Mouse (Mus musculus) forebrain, embryonic 12.5 days (tissue): ENCODE results near the gene Sfpq. TPM values are rescaled to one million over a fixed set of nuclear protein-coding genes. Genes with fewer than 3 reads are reported as not detected.
"Not testable (repeated sequence)": the region's sequence is repeated elsewhere in the genome, so short reads cannot be mapped to it uniquely, and the experiment has no call there.

Source experiments
- ATAC-seq: fragments of 200-750 bp; cut with Nextera tagmentation; 2 replicates; pipeline ENCODE4 v1.8.0; 2017; ENCODE audit warnings: moderate TSS enrichment; ENCODE audit not compliant: low FRiP score
- H3K27ac ChIP-seq: fragments of 300-500 bp; sonication (generic); 2 replicates; pipeline ENCODE4 v1.5.1; 2016; ENCODE audit warnings: mild to moderate bottlenecking
- H3K27me3 ChIP-seq: fragments of 300-500 bp; sonication (generic); 2 replicates; pipeline ENCODE4 v1.6.1; 2016; ENCODE audit warnings: mild to moderate bottlenecking
- H3K36me3 ChIP-seq: fragments of 300-500 bp; sonication (generic); replicated peaks from 2 replicates; pipeline ENCODE4 v1.6.1; 2016; ENCODE audit warnings: mild to moderate bottlenecking
- H3K4me1 ChIP-seq: fragments of 300-500 bp; sonication (generic); 2 replicates; pipeline ENCODE4 v1.6.1; 2016
- H3K4me2 ChIP-seq: fragments of 300-500 bp; sonication (generic); 2 replicates; pipeline ENCODE4 v1.6.1; 2016; ENCODE audit warnings: mild to moderate bottlenecking, moderate library complexity
- H3K4me3 ChIP-seq: fragments of 300-500 bp; sonication (generic); replicated peaks from 2 replicates; pipeline ENCODE4 v1.5.1; 2016; ENCODE audit warnings: mild to moderate bottlenecking
- H3K9ac ChIP-seq: fragments of 300-500 bp; sonication (generic); 2 replicates; pipeline ENCODE4 v1.6.1; 2016; ENCODE audit warnings: mild to moderate bottlenecking
- H3K9me3 ChIP-seq: fragments of 300-500 bp; sonication (generic); 2 replicates; pipeline ENCODE4 v1.6.1; 2016
- WGBS: fragments of 180-500 bp; shearing (Covaris S2); methylation state at CpG from one replicate; pipeline ENCODE4 v1.1.7; 2016; 5-methylcytosine and 5-hydroxymethylcytosine counted together
- polyA plus RNA-seq: library from polyadenylated mRNA; unstranded; fragments of >200 nt; fragmentation: Nextera tagmentation; extraction: Ambion mirVana; gene quantifications from 2 replicates; pipeline ENCODE4 v1.2.1, GENCODE M21; 2016

Sfpq gene
- polyA plus RNA-seq = 174 and 187 TPM in 2 replicates

- H3K27ac ChIP-seq = peak within 1 kb of the TSS; percentile 98
- H3K4me1 ChIP-seq = peaks cover 26% of the 10 kb centered on the region
- peak within 1 kb of the TSS; percentile 100 for H3K4me3 ChIP-seq
- no peaks in the 10 kb centered on the region for H3K9me3 ChIP-seq
- H3K36me3 ChIP-seq = peaks cover 29% of the 10 kb centered on the region
- H3K27me3 ChIP-seq = no peaks in the 10 kb centered on the region
- peak; percentile 97 for ATAC-seq
- H3K4me2 ChIP-seq = peak within 1 kb of the TSS; percentile 91
- WGBS = under 1% methylated on average over 59 of the region's 87 CpGs
- peak within 1 kb of the TSS; percentile 100 for H3K9ac ChIP-seq
Observed at GRCm38 (mm10) chr4:127021151-127021945, at the start of gene Sfpq. Gene Sfpq (plus strand): TSS chr4:127021324.

- no peaks in the 10 kb centered on the region for H3K4me1 ChIP-seq
- no peaks in the 10 kb centered on the region for H3K27me3 ChIP-seq
- no peaks in the 10 kb centered on the region for H3K36me3 ChIP-seq
- H3K9ac ChIP-seq = no peak overlapping the region
- ATAC-seq = no peak
- no peak overlapping the region for H3K4me3 ChIP-seq
- H3K27ac ChIP-seq = no peak overlapping the region
- no peak overlapping the region for H3K4me2 ChIP-seq
- H3K9me3 ChIP-seq = no peaks in the 10 kb centered on the region
Observed at GRCm38 (mm10) chr4:126977467-126977866, 43.7 kb upstream of the Sfpq start.

DNA sequence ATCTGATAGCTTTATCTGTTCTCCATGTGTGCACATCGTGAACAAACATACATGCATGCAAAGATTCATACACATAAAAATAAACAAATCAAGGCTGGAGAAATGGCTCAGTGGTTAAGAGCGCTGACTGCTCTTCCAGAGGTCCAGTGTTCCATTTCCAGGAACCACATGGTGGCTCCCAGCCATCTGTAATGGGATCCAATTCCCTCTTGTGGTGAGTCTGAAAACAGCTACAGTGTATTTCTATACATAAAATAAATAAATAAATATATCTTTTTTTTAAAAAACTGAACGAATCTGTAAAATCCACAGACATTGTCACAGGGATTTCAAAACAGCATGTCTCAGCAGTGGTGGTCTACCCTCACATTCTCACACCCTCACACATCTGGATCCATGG lies 42.4 kb upstream of the Sfpq start:
- no peak overlapping the region for H3K4me3 ChIP-seq
- 89% methylated on average over 3 of the region's 3 CpGs for WGBS
- no peak overlapping the region for H3K27ac ChIP-seq
- no peaks in the 10 kb centered on the region for H3K27me3 ChIP-seq
- H3K9ac ChIP-seq = no peak overlapping the region
- no peaks in the 10 kb centered on the region for H3K9me3 ChIP-seq
- no peak for ATAC-seq
- H3K4me2 ChIP-seq = no peak overlapping the region
- no peaks in the 10 kb centered on the region for H3K4me1 ChIP-seq
- H3K36me3 ChIP-seq = no peaks in the 10 kb centered on the region

- Histone ChIP-seq H3K36me3 (no peaks in the 10 kb centered on the region), H3K4me2 (no peak overlapping the region), H3K9me3 (no peaks in the 10 kb centered on the region), H3K9ac (no peak overlapping the region), H3K27me3 (no peaks in the 10 kb centered on the region), H3K4me1 (no peaks in the 10 kb centered on the region), H3K27ac (no peak overlapping the region), H3K4me3 (no peak overlapping the region)
- no peak for ATAC-seq
- 71% methylated on average over 3 of the region's 3 CpGs for WGBS
Observed at GRCm38 (mm10) chr4:126983321-126983720, 37.8 kb upstream of the Sfpq start.

DNA sequence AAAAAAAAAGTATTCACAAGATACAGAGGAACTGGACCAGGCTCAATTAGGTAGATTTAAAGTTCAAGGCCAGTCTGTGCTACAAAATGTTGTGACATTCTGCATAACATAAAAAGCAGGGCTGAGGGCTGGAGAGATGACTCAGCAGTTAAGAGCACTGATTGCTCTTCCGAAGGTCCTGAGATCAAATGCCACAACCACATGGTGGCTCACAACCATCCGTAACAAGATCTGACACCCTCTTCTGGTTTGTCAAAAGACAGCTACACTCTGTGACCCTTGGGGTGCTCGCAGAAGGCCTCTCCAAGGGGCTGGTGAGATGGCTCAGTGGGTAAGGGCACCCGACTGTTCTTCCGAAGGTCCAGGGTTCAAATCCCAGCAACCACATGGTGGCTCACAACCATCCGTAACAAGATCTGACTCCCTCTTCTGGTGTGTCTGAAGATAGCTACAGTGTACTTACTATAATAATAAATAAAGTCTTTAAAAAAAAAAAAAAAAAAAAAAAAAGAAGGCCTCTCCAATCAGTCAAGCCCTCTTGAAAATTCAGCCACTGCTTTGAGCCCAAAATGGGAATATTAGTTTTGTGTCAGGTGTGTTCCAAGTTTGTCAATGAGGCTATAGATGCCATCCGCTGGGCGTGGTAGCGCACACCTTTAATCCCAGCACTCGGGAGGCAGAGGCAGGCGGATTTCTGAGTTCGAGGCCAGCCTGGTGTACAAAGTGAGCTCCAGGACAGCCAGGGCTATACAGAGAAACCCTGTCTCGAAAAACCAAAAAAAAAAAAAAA lies 37.2 kb upstream of the Sfpq start:
- not testable (repeated sequence) for H3K4me3 ChIP-seq, H3K27me3 ChIP-seq, H3K4me2 ChIP-seq, H3K27ac ChIP-seq, ATAC-seq, H3K9ac ChIP-seq, H3K36me3 ChIP-seq, H3K4me1 ChIP-seq, H3K9me3 ChIP-seq
- WGBS = 89% methylated on average over 13 of the region's 13 CpGs

DNA sequence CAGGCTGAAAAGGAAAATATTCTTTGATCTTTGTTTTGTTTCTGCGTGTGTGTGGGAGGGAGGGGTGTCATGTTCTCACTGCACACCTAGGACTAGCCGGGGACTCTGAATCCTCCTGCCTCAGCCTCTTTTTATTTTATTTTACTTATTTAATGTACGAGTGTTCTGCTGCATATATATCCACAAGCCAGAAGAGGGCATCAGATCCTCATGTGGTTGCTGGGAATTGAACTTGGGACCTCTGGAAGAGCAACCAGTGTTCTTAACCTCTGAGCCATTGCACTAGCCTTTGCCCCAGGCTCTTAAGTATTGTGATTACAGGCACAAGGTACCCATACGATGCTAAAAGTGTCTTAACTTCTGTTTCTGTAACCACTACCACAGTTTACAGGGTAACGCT lies 34.4 kb upstream of the Sfpq start:
- H3K9me3 ChIP-seq = no peaks in the 10 kb centered on the region
- ATAC-seq = no peak
- WGBS = 81% methylated on average over 5 of the region's 5 CpGs

DNA sequence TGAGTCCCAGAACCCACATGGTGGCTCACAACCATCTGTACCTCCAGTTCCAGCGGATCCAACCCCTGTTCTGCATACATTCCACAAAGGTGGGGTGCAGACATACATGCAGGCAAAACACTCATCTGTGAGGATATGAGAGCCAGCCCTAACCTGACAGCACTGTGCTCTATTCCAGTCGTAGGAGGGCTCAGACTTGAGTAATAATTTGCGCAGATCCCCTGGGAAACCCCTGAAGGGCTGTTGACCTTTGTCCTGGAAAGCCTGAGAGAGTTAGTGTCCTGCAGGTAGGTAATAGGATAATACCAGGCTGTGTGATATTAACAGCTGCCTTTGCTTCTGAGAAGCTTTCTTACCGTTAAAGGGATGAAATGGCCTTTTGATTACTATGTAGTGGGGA lies 32.6 kb upstream of the Sfpq start:
- 82% methylated on average over 4 of the region's 4 CpGs for whole genome bisulfite sequencing
- Histone ChIP-seq H3K27ac (no peak overlapping the region), H3K4me1 (no peaks in the 10 kb centered on the region), H3K9me3 (no peaks in the 10 kb centered on the region), H3K9ac (no peak overlapping the region), H3K4me3 (no peak overlapping the region), H3K36me3 (no peaks in the 10 kb centered on the region), H3K4me2 (no peak overlapping the region), H3K27me3 (no peaks in the 10 kb centered on the region)
- no peak for ATAC-seq

More for the DNA sequence above, 34.4 kb upstream of the Sfpq start:
- Histone ChIP-seq H3K36me3 (no peaks in the 10 kb centered on the region), H3K4me3 (no peak overlapping the region), H3K4me2 (no peak overlapping the region), H3K27me3 (no peaks in the 10 kb centered on the region), H3K9ac (no peak overlapping the region), H3K4me1 (no peaks in the 10 kb centered on the region), H3K27ac (no peak overlapping the region)

GRCm38 (mm10) chr4:126990553-126990952 lies 30.6 kb upstream of the Sfpq start:
- H3K9ac ChIP-seq = no peak overlapping the region
- H3K27ac ChIP-seq = no peak overlapping the region
- no peaks in the 10 kb centered on the region for H3K36me3 ChIP-seq
- H3K4me1 ChIP-seq = no peaks in the 10 kb centered on the region
- no peak overlapping the region for H3K4me2 ChIP-seq
- ATAC-seq = no peak
- no peak overlapping the region for H3K4me3 ChIP-seq
- H3K9me3 ChIP-seq = no peaks in the 10 kb centered on the region
- no peaks in the 10 kb centered on the region for H3K27me3 ChIP-seq

GRCm38 (mm10) chr4:126992356-126992755 lies 28.8 kb upstream of the Sfpq start:
- Histone ChIP-seq H3K27me3 (no peaks in the 10 kb centered on the region), H3K4me3 (no peak overlapping the region), H3K27ac (no peak overlapping the region), H3K9ac (no peak overlapping the region), H3K36me3 (no peaks in the 10 kb centered on the region), H3K4me1 (no peaks in the 10 kb centered on the region), H3K9me3 (no peaks in the 10 kb centered on the region), H3K4me2 (no peak overlapping the region)
- 64% methylated on average over 5 of the region's 5 CpGs for WGBS
- no peak for ATAC-seq

DNA sequence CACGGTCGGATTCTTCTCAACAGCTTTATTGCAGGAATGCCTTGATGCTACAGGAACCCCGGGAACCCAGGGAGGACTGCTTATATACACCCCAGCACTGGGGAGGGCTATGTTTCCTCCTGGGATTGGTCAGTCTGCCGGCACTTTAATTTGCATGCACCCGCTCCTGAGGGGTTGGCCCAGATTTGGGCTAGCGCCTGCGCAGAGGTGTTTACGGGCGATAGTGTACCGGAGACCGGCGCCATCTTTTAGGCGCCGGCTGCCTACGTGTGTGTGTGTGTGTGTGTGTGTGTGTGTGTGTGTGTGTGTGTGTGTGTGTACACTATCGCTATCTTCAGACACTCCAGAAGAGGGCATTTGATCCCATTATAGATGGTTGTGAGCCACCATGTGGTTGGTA lies 21.8 kb upstream of the Sfpq start:
- not testable (repeated sequence) for ATAC-seq, H3K36me3 ChIP-seq

DNA sequence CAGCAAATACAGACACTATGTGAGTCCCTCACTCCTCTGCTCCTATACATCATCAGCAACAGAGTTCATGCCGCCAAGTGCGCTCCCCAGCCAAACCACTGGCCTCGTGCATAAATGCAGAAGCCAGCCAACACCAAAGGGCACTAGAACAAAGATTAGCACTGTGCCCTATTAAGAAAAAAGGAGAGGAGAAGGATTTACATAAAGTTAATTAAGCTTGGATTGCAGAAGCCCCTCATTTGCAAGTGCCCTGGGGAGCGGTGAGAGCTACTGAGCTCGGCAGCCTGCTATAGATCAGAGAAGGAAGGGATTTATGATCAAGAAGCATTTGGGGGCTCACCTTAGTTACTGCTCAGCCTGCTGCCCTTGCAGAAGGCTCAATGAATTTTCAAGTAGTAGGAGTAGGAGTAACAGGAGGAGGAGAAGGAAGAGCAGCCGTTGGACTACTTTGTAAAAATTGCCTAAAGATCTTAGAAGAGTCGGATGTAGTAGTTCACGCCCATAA lies 20.5 kb upstream of the Sfpq start:
- 0 out of 2 replicates have a peak overlapping the region, but pooled peaks have one; percentile 16 for H3K4me2 ChIP-seq
- no peaks in the 10 kb centered on the region for H3K27me3 ChIP-seq
- H3K4me3 ChIP-seq = no peak overlapping the region
- H3K27ac ChIP-seq = no peak overlapping the region
- no peak overlapping the region for H3K9ac ChIP-seq
- H3K4me1 ChIP-seq = peaks cover 24% of the 10 kb centered on the region
- WGBS = 29% methylated on average over 8 of the region's 8 CpGs
- no peak for ATAC-seq
- H3K36me3 ChIP-seq = no peaks in the 10 kb centered on the region
- H3K9me3 ChIP-seq = no peaks in the 10 kb centered on the region; the same call in 1 of the 2 replicates

More for the DNA sequence above, 21.8 kb upstream of the Sfpq start:
- H3K27ac ChIP-seq, H3K4me3 ChIP-seq, H3K9ac ChIP-seq, H3K27me3 ChIP-seq, H3K4me2 ChIP-seq, H3K9me3 ChIP-seq: not testable (repeated sequence)
- H3K4me1 ChIP-seq = peaks cover 12% of the 10 kb centered on the region
- WGBS = 98% methylated on average over 16 of the region's 16 CpGs

DNA sequence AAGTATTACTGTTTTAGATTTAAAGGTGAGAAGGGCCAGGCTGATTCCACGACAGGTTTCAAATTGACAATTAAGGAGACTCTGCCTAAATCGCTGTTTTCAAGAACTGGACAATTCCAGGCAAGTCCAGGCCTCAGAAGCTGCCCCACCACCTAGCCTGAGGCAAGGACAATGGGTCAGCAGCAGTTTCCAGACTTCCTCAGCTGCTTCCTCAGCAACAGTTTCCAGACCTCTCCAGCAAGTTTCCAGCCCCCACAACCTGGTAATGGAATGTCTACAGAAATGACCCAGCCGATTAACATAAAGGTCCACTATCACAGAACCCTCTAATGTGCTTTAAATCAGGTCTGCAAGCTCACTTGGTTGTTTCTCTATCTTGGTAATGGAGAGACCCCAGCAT lies 16.7 kb upstream of the Sfpq start:
- no peak overlapping the region for H3K9ac ChIP-seq
- H3K27me3 ChIP-seq = no peaks in the 10 kb centered on the region
- peak overlapping the region; percentile 76; the same call in 1 of the 2 replicates for H3K27ac ChIP-seq
- peaks cover 30% of the 10 kb centered on the region for H3K4me1 ChIP-seq
- H3K4me2 ChIP-seq = peak overlapping the region; percentile 55; the same call in 1 of the 2 replicates
- H3K4me3 ChIP-seq = no peak overlapping the region
- H3K9me3 ChIP-seq = no peaks in the 10 kb centered on the region; the same call in 1 of the 2 replicates
- no peaks in the 10 kb centered on the region for H3K36me3 ChIP-seq
- 85% methylated on average over 3 of the region's 3 CpGs for WGBS
- no peak for ATAC-seq
